Mouse (Mus musculus): Measurements from ENCODE around the gene Cd151. TPM values are rescaled to one million over a fixed set of nuclear protein-coding genes. Genes with fewer than 3 reads are reported as not detected.
A peak's percentile ranks its signal among the peaks of the same experiment; 100 is the strongest.

Cd151 gene
- total RNA-seq, 2 experiments from 2014 or later: 11.0 TPM; not detected in 1

- no peak for ATAC-seq (replicated peaks; ENCODE audit: low FRiP score, poor library complexity, severe bottlenecking)
Observed at GRCm38 (mm10) chr7:141484186-141485120, 17.3 kb downstream of the Cd151 start.

DNA sequence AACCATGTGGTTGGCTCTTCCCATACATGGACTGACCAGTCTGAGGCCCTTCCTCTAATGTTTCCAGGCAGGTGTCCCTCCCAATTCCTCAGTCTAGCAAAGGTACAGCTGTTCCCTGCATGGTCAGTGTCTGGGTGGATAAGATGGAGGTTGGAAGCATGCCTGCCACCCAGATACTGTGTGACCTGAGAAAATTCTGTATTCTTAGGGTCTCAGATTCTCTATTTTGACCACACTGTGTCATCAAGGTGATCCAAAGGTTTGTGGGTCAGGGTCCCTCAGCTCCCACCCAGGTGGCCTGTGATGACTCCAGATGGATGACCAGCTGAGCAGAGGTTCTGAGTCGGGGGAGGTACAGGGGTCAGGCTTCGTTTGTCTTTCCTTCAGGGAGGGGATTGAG, 18.0 kb downstream of the Cd151 start:
- no peak for ATAC-seq (replicated peaks; ENCODE audit: low FRiP score, poor library complexity, severe bottlenecking)

GRCm38 (mm10) chr7:141485606-141486005, 18.4 kb downstream of the Cd151 start:
- ATAC-seq (replicated peaks; ENCODE audit: low FRiP score, poor library complexity, severe bottlenecking): no peak

GRCm38 (mm10) chr7:141486239-141486638, 19.0 kb downstream of the Cd151 start:
- ATAC-seq (replicated peaks; ENCODE audit: low FRiP score, poor library complexity, severe bottlenecking): no peak

DNA sequence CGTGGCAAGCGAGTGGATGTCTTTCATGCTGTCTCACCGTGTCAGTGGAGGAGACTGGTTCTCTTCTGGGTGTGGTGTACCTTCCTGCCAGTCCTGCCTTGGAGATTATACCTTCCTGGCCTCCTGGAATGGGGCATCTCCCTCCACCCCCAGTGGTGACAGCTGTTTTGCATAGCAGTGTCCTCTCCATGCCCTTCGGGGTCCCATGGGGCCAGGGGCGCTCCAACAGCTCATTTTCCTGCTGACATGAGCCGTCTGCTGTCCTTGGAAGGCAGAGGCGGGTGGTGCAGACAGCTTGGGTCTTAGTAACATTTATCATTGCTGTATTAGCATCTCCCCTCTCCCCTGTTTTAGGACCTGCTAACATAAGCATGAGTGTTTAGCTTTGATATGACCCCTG, 19.9 kb downstream of the Cd151 start:
- ATAC-seq (replicated peaks; ENCODE audit: low FRiP score, poor library complexity, severe bottlenecking): no peak

GRCm38 (mm10) chr7:141491151-141491550, 24.0 kb downstream of the Cd151 start:
- peak; percentile 78 for ATAC-seq (replicated peaks; ENCODE audit: low FRiP score, poor library complexity, severe bottlenecking)

DNA sequence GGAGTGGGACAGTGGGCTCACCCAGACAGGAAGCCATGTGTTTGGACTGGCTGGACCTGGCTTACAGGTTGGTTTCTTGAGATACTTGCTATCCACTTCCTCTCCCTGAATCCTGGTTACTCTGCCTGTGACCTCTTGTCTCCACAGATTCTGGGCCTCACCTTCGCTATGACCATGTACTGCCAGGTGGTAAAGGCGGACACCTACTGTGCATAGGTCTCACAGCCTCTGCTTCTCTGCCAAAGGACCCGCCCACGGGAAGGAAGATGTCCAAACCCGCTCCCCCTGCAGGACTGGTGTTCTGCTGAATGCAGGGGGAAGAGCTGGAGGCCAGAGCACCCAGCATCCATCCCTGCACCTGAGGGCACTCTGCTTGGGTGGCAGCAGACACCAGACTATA, 25.5 kb downstream of the Cd151 start:
- ATAC-seq (replicated peaks; ENCODE audit: low FRiP score, poor library complexity, severe bottlenecking): no peak

- ATAC-seq (replicated peaks; ENCODE audit: low FRiP score, poor library complexity, severe bottlenecking): no peak
Observed at GRCm38 (mm10) chr7:141493729-141494128, 26.5 kb downstream of the Cd151 start.

GRCm38 (mm10) chr7:141495379-141495778, 28.2 kb downstream of the Cd151 start:
- no peak for ATAC-seq (replicated peaks; ENCODE audit: low FRiP score, poor library complexity, severe bottlenecking)

- no peak for ATAC-seq (replicated peaks; ENCODE audit: low FRiP score, poor library complexity, severe bottlenecking)
Observed at GRCm38 (mm10) chr7:141495940-141496339, 28.7 kb downstream of the Cd151 start.

GRCm38 (mm10) chr7:141497600-141497999, 30.4 kb downstream of the Cd151 start:
- ATAC-seq (replicated peaks; ENCODE audit: low FRiP score, poor library complexity, severe bottlenecking): no peak

GRCm38 (mm10) chr7:141501820-141502555, 34.8 kb downstream of the Cd151 start:
- ATAC-seq (replicated peaks; ENCODE audit: low FRiP score, poor library complexity, severe bottlenecking): peak; percentile 55

DNA sequence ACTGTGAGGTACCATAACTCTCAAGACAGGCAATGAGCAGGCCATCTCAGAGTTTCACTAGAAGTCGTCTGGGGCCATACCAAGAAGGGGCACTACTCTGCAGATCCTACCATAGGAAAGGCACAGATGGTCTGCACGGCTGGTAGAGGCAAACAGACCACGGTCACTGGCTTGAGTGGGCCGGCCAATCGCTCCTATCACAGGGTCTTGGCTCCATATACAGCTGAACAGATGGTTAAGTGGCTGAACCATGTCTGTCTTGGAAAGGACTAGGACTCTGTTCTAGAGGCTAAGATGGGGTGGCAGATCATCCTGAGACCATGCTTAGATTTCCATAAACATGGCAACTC, 35.3 kb downstream of the Cd151 start:
- no peak; the same call in 1 of the 2 replicates for ATAC-seq (replicated peaks; ENCODE audit: low FRiP score, poor library complexity, severe bottlenecking)

DNA sequence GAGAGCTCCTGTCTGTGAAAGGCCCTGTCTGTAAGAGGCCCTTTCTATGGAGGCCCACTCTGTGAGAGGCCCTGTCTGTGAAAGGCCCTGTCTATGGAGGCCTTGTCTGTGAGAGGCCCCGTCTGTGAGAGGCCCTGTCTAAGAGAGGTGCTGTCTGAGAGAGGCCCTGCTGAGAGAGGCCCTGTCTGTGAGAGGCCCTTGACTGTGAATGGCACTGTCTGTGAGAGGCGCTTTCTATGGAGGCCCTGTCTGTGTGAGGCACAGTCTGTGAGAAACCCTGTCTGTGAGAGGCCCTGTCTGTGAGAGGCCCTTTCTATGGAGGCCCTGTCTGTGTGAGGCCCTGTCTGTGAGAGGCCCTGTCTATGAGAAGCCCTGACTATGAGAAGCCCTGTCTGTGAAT, 39.1 kb downstream of the Cd151 start:
- peak; percentile 39 for ATAC-seq (replicated peaks; ENCODE audit: low FRiP score, poor library complexity, severe bottlenecking)

DNA sequence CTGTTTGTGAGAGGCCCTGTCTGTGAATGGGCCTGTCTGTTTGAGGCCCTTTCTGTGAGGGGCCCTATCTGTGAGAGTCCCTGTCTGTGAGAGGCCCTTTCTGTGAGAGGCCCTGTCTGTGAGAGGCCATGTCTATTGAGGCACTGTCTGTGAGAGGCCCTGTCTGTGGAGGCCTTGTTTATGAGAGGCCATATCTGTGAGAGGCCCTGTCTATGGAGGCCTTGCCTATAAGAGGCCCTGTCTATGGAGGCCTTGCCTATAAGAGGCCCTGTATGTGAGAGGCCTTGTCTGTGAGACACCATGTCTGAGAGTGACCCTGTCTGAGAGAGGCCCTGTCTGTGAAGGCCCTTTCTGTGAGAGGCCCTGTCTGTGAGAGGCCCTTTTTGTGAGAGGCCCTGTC, 41.0 kb downstream of the Cd151 start:
- peak; percentile 10; the same call in 1 of the 2 replicates for ATAC-seq (replicated peaks; ENCODE audit: low FRiP score, poor library complexity, severe bottlenecking)

- ATAC-seq (replicated peaks; ENCODE audit: low FRiP score, poor library complexity, severe bottlenecking): no peak
Observed at GRCm38 (mm10) chr7:141510196-141510595, 43.0 kb downstream of the Cd151 start.

- ATAC-seq (replicated peaks; ENCODE audit: low FRiP score, poor library complexity, severe bottlenecking): no peak
Observed at GRCm38 (mm10) chr7:141510681-141511191, 43.5 kb downstream of the Cd151 start.

GRCm38 (mm10) chr7:141517638-141518037, 50.4 kb downstream of the Cd151 start:
- no peak for ATAC-seq (replicated peaks; ENCODE audit: low FRiP score, poor library complexity, severe bottlenecking)

DNA sequence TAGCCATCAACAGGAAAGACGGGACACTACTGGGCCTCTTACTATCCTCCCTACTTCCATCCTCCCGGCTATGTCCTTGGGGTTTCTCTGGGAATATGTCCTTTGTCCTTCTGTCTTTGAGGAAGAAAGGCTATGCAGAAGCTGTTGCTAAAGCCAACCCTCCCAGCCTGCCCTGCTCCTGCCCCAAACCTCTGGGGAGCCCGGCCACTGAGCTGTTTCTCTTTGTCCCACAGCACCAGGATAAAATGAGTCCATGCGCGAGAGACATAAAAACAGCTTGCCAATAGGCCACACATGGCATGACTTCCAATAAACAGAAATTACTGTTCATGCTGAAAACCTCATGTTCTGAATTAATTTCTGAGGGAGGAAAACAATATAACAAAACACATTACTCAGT, 51.1 kb downstream of the Cd151 start:
- ATAC-seq (replicated peaks; ENCODE audit: low FRiP score, poor library complexity, severe bottlenecking): no peak

- ATAC-seq (replicated peaks; ENCODE audit: low FRiP score, poor library complexity, severe bottlenecking): peak; percentile 64
Observed at GRCm38 (mm10) chr7:141518926-141519325, 51.7 kb downstream of the Cd151 start.

DNA sequence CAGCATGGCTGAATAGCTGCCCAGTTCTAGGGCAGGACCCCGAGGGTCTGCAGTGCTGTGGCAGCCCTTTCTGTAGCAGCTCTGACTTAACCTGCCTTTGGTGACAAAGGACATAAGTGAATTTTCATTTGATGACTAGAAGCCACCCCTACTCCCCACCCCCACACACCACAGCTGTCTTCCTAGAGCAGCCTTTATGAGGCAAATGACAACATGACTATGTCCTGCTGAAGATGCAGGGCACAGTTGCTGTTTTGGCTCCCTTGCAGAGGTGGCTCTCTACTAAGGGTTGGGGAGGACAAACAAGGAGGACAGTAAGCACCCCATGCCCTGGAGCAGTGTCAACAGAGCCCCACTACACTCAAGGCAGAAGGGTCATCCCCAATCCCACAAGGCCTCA, 52.6 kb downstream of the Cd151 start:
- no peak for ATAC-seq (replicated peaks; ENCODE audit: low FRiP score, poor library complexity, severe bottlenecking)
